Mouse (Mus musculus): Measurements from ENCODE around the gene Cplx1.

- TF ChIP-seq CTCF (conservative IDR thresholded peaks at IDR 0.05; ENCODE audit: low read length) (no peak), POU5F1 (IDR thresholded peaks at IDR 0.05; ENCODE audit: borderline replicate concordance, low read length) (no peak)
Observed at GRCm38 (mm10) chr5:108469617-108470016, 80.2 kb downstream of the Cplx1 start.

Measured in E14TG2a.4 (cell line).